Mouse (Mus musculus) midbrain, embryonic 16.5 days (tissue): ENCODE results near the gene Nf1. TPM values are rescaled to one million over a fixed set of nuclear protein-coding genes. Genes with fewer than 3 reads are reported as not detected.

Experiments used
- ATAC-seq: fragments of 200-750 bp; cut with Nextera tagmentation; 2 replicates; pipeline ENCODE4 v1.8.0; 2017; ENCODE audit warnings: moderate TSS enrichment
- H3K27ac ChIP-seq: fragments of 300-500 bp; sonication (generic); 2 replicates; pipeline ENCODE4 v1.5.1; 2014; ENCODE audit warnings: mild to moderate bottlenecking, low read length, mixed read lengths
- H3K27me3 ChIP-seq: fragments of 300-500 bp; sonication (generic); 2 replicates; pipeline ENCODE4 v1.6.1; 2014; ENCODE audit warnings: low read depth, low read length, mixed read lengths; ENCODE audit not compliant: control insufficient read depth, insufficient read depth
- H3K36me3 ChIP-seq: fragments of 300-500 bp; sonication (generic); 2 replicates; pipeline ENCODE4 v1.6.1; 2014; ENCODE audit warnings: mild to moderate bottlenecking, low read length, moderate library complexity, mixed read lengths; ENCODE audit not compliant: control insufficient read depth, insufficient read depth
- H3K4me1 ChIP-seq: fragments of 300-500 bp; sonication (generic); 2 replicates; pipeline ENCODE4 v1.6.1; 2014; ENCODE audit warnings: mild to moderate bottlenecking, low read length, mixed read lengths; ENCODE audit not compliant: control insufficient read depth, insufficient read depth
- H3K4me2 ChIP-seq: fragments of 300-500 bp; sonication (generic); 2 replicates; pipeline ENCODE4 v1.6.1; 2014; ENCODE audit warnings: mild to moderate bottlenecking, low read length, mixed read lengths
- H3K4me3 ChIP-seq: fragments of 300-500 bp; sonication (generic); 2 replicates; pipeline ENCODE4 v1.5.1; 2014; ENCODE audit warnings: low read depth, mild to moderate bottlenecking, low read length, moderate library complexity, mixed read lengths
- H3K9ac ChIP-seq: fragments of 300-500 bp; sonication (generic); 2 replicates; pipeline ENCODE4 v1.6.1; 2014; ENCODE audit warnings: low read depth, low read length, mixed read lengths
- H3K9me3 ChIP-seq: fragments of 300-500 bp; sonication (generic); replicated peaks from 2 replicates; pipeline ENCODE4 v1.6.1; 2014; ENCODE audit warnings: mild to moderate bottlenecking, low read length, mixed read lengths; ENCODE audit not compliant: control insufficient read depth, poor library complexity, severe bottlenecking
- WGBS: fragments of 180-500 bp; shearing (Covaris S2); extraction: QIAGEN DNeasy Blood & Tissue Kit; methylation state at CpG from one replicate; pipeline ENCODE4 v1.1.7; 2014; 5-methylcytosine and 5-hydroxymethylcytosine counted together
- polyA plus RNA-seq: library from polyadenylated mRNA; unstranded; fragments of >200 nt; fragmentation: Nextera tagmentation; extraction: Ambion mirVana; gene quantifications from 2 replicates; pipeline ENCODE4 v1.2.1, GENCODE M21; 2015

The Nf1 gene
- polyA plus RNA-seq, 1 experiment from 2014 or later = 4.7 TPM

DNA sequence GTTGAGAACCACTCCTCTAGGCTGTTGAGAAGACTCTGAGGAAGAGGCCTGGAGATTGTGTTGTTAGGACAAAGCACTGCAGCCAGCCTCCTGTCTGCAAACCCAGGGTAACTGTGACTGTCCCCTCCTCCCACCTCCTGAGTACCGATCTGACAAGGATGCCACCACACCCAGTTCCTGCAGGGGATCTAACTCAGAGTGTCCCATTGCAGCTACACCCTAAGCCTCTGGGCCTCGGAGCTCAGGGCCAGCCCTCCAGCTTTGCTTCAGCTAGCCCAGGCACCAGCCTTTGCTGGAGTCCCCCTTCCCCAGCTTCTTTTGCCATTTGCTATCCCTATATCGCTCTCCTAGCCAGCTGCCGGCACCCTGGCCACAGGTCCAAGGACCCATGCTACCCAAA lies 274.2 kb downstream of the Nf1 start:
- H3K4me1 ChIP-seq = peaks cover 25% of the 10 kb centered on the region

DNA sequence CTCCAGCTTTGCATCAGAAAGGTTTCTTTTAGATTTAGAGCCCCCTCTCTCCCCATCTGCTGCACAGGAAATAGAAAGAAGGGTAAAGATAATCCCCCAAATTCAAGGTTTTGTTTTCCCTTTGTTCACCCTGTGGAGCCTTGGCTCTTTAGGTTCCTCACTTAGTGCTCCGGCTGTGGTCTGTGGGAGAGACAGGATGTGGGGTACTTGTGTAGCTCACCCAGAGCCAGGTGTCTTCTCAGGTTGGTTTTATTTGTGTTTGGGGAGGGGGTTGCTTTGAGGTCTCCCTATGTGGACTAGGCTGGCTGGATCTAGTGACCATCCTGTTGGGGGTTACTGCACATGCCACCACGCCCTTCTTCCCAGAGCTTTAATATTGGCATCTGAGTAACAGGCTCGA lies 275.4 kb downstream of the Nf1 start:
- H3K36me3 ChIP-seq = no peaks in the 10 kb centered on the region
- peaks cover 25% of the 10 kb centered on the region for H3K4me1 ChIP-seq
- H3K4me2 ChIP-seq = no peak overlapping the region
- H3K27me3 ChIP-seq = no peaks in the 10 kb centered on the region
- H3K9me3 ChIP-seq = no peaks in the 10 kb centered on the region
- ATAC-seq = no peak
- H3K4me3 ChIP-seq = no peak overlapping the region
- WGBS = 89% methylated on average over 3 of the region's 3 CpGs
- H3K27ac ChIP-seq = no peak overlapping the region
- H3K9ac ChIP-seq = no peak overlapping the region

More for the DNA sequence above, 274.2 kb downstream of the Nf1 start:
- no peak overlapping the region for H3K9ac ChIP-seq
- ATAC-seq = no peak
- H3K27me3 ChIP-seq = no peaks in the 10 kb centered on the region
- no peaks in the 10 kb centered on the region for H3K9me3 ChIP-seq
- H3K4me2 ChIP-seq = no peak overlapping the region
- no peak overlapping the region for H3K4me3 ChIP-seq
- 55% methylated on average over 4 of the region's 4 CpGs for WGBS
- H3K36me3 ChIP-seq = no peaks in the 10 kb centered on the region
- H3K27ac ChIP-seq = no peak overlapping the region

GRCm38 (mm10) chr11:79615871-79616270 lies 276.4 kb downstream of the Nf1 start:
- H3K4me3 ChIP-seq = no peak overlapping the region
- no peak overlapping the region for H3K27ac ChIP-seq
- H3K4me2 ChIP-seq = no peak overlapping the region
- H3K9ac ChIP-seq = no peak overlapping the region
- ATAC-seq = no peak
- 55% methylated on average over 5 of the region's 5 CpGs for WGBS
- peaks cover 17% of the 10 kb centered on the region for H3K4me1 ChIP-seq
- H3K36me3 ChIP-seq = peaks cover 5% of the 10 kb centered on the region; the same call in 1 of the 2 replicates
- no peaks in the 10 kb centered on the region for H3K27me3 ChIP-seq
- H3K9me3 ChIP-seq = no peaks in the 10 kb centered on the region

DNA sequence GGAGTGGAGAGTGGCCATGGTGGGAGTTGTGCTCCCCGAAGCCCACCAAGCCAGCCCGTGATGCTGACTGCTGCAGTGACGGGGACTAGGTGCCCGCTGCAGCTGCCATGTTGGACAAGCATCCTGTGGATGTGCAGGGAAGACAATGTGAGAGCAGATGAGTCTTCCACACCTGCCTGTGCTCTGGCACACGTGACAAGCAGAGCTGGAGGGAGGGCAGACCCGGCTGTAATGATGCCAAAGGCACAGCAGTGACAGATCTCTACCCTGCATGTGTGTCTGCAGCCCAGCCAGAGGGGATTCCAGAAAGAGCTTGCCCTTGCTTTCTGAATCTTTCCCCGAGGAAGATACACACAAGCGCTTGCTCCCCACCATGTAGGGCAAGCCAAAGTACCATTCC lies 278.5 kb downstream of the Nf1 start:
- Histone ChIP-seq H3K27me3 (no peaks in the 10 kb centered on the region), H3K27ac (no peak overlapping the region), H3K36me3 (peaks cover 11% of the 10 kb centered on the region; the same call in 1 of the 2 replicates), H3K9ac (no peak overlapping the region), H3K4me3 (no peak overlapping the region), H3K4me1 (peaks cover 2% of the 10 kb centered on the region; the same call in 1 of the 2 replicates), H3K4me2 (no peak overlapping the region), H3K9me3 (no peaks in the 10 kb centered on the region)
- WGBS = 88% methylated on average over 8 of the region's 8 CpGs
- no peak for ATAC-seq

DNA sequence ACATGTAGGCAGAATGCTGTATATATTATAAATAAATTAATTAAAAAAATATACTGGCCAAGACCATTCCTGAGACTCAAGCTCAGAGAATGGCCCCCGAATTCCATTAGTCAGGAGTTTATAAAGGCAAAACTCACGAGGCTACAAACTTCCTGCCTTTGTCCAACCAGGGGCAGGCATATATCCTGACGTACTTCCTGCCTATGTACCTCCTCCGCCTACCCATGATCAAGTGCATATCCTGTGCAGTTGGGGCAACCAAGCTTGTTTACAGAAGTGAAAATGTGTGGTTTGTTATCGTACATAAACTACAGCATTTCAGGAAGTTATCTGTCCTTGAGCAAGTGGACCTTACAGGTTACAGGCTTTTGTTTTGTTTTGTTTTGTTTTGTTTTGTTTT lies 283.5 kb downstream of the Nf1 start:
- no peak for ATAC-seq
- no peak overlapping the region for H3K4me3 ChIP-seq
- no peak overlapping the region for H3K27ac ChIP-seq
- H3K9me3 ChIP-seq = no peaks in the 10 kb centered on the region
- 88% methylated on average over 5 of the region's 5 CpGs for WGBS
- no peaks in the 10 kb centered on the region for H3K27me3 ChIP-seq
- no peaks in the 10 kb centered on the region for H3K4me1 ChIP-seq
- no peak overlapping the region for H3K4me2 ChIP-seq
- H3K36me3 ChIP-seq = peaks cover 11% of the 10 kb centered on the region; the same call in 1 of the 2 replicates
- no peak overlapping the region for H3K9ac ChIP-seq

GRCm38 (mm10) chr11:79624801-79625302 lies 285.4 kb downstream of the Nf1 start:
- WGBS = 5% methylated on average over 4 of the region's 4 CpGs
- no peaks in the 10 kb centered on the region for H3K27me3 ChIP-seq
- ATAC-seq = peak; percentile 28; the same call in 1 of the 2 replicates
- H3K36me3 ChIP-seq = peaks cover 11% of the 10 kb centered on the region; the same call in 1 of the 2 replicates
- H3K27ac ChIP-seq = no peak overlapping the region
- H3K4me3 ChIP-seq = no peak overlapping the region
- H3K4me2 ChIP-seq = no peak overlapping the region
- H3K9ac ChIP-seq = no peak overlapping the region
- no peaks in the 10 kb centered on the region for H3K4me1 ChIP-seq
- no peaks in the 10 kb centered on the region for H3K9me3 ChIP-seq

DNA sequence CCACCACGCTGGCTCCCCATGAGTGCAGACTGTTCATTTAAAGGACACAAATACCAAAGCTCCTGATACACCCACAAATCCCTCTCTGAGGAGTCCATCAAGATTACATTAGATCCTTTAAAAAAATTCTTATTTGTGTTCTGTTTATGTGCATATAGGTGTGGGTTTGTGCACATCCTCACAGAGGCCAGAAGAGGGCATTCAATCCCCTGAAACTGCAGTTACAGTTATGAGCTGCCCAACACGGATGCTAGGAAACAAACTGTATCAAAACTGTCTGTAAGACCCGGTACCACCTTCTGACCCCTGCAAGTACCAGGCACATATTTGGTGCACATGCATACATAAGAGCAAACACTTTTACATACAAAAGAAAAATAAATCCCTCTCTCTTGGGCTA lies 289.2 kb downstream of the Nf1 start:
- no peak for ATAC-seq
- no peaks in the 10 kb centered on the region for H3K9me3 ChIP-seq
- H3K4me2 ChIP-seq = no peak overlapping the region
- H3K4me3 ChIP-seq = no peak overlapping the region
- no peak overlapping the region for H3K27ac ChIP-seq
- no peaks in the 10 kb centered on the region for H3K4me1 ChIP-seq
- no peaks in the 10 kb centered on the region for H3K27me3 ChIP-seq
- 73% methylated on average over 3 of the region's 3 CpGs for WGBS
- H3K36me3 ChIP-seq = peaks cover 2% of the 10 kb centered on the region
- no peak overlapping the region for H3K9ac ChIP-seq

DNA sequence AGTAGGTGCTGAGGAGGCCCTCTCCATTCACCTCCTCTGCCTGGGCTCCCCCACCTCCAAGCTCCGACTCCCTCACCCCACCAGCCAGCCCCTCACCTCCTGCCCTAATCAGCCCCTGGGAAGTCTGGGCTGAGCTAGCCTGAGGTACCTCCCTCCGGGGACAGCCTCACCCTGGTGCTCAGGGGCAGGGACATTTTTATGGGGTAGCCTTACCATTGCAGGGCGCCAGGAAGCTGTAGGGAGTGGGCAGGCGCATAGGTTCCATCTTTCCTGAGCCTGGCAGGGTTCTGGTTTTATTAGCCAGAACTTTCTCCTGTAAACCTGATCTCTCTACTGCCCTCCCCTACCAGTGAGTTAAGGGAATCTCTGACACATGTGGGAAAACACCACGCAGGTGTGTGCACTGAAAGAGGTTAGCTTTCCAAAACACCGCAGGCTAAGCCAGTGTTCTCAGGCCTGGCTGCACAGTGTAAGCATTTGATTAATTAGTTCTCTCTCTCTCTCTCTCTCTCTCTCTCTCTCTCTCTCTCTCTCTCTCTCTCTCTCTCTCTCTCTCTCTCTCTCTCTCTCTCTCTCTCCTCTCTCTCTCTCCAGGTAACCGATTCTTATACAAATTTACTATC lies 290.4 kb downstream of the Nf1 start:
- no peaks in the 10 kb centered on the region for H3K27me3 ChIP-seq
- no peaks in the 10 kb centered on the region for H3K9me3 ChIP-seq
- WGBS = 77% methylated on average over 6 of the region's 7 CpGs
- no peak overlapping the region for H3K9ac ChIP-seq
- ATAC-seq = no peak
- H3K36me3 ChIP-seq = peaks cover 5% of the 10 kb centered on the region
- no peaks in the 10 kb centered on the region for H3K4me1 ChIP-seq
- no peak overlapping the region for H3K4me3 ChIP-seq
- H3K27ac ChIP-seq = no peak overlapping the region
- no peak overlapping the region for H3K4me2 ChIP-seq

- Histone ChIP-seq H3K4me1 (no peaks in the 10 kb centered on the region), H3K27ac (no peak overlapping the region), H3K9ac (no peak overlapping the region), H3K27me3 (no peaks in the 10 kb centered on the region), H3K36me3 (peaks cover 6% of the 10 kb centered on the region), H3K9me3 (no peaks in the 10 kb centered on the region), H3K4me2 (no peak overlapping the region), H3K4me3 (no peak overlapping the region)
- no peak for ATAC-seq
- WGBS = 35% methylated on average over 6 of the region's 6 CpGs
Observed at GRCm38 (mm10) chr11:79630521-79630920, 291.0 kb downstream of the Nf1 start.
